Mouse (Mus musculus): ENCODE data around the gene Rhd. TPM values are rescaled to one million over a fixed set of nuclear protein-coding genes. Genes with fewer than 3 reads are reported as not detected.

Gene Rhd
- polyA plus RNA-seq, 2 experiments = 260 to 576 TPM

DNA sequence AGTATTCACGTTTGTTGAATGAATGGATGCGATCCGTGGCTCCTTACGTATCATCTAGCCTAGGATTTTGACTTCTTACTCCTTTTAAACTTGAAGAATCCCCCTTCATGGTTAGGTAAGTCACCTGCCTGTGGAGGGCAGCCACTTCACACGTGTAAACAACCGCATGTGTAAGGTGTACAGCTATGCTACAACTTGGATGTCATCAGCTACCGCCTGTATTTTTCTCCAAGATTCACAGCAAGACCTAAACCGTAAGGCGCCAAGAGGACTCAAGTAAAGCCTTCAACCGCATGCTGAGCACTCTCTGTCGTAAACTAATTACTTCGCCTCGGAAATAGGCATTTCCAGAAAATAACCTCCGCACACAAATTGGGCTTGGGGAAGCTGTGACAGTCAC is 12.5 kb upstream of the Rhd start:
- TF ChIP-seq CTCF (IDR thresholded peaks at IDR 0.05; ENCODE audit: low read depth) (peak; percentile 24; the same call in 1 of the 2 replicates), EP300 (IDR thresholded peaks at IDR 0.05; ENCODE audit: low read depth) (no peak)
- H3K9ac ChIP-seq (replicated peaks) = peak overlapping the region; percentile 93
- H3K4me1 ChIP-seq (replicated peaks; ENCODE audit: control insufficient read depth in 2 of 2, insufficient read depth in 2 of 2, low read length in 1 of 2) = peaks cover 11 to 32% of the 10 kb centered on the region in 2 experiments
- peak overlapping the region; percentile 78 for H3K27ac ChIP-seq
- H3K36me3 ChIP-seq (replicated peaks; ENCODE audit: control insufficient read depth, insufficient read depth, low read depth) = no peaks in the 10 kb centered on the region; the same call in 1 of the 2 replicates
- H3K4me2 ChIP-seq (ENCODE audit: low read depth) = peak overlapping the region; percentile 78
- no peaks in the 10 kb centered on the region for H3K9me3 ChIP-seq (ENCODE audit: control insufficient read depth, low read length)
- 14% methylated on average over 14 of the region's 14 CpGs for WGBS (ENCODE audit: insufficient replicate concordance)
- no peak for DNase-seq (ENCODE audit: low read depth in 3 of 3, low spot score in 3 of 3)
- no peaks in the 10 kb centered on the region; the same call in 1 of the 2 replicates for H3K27me3 ChIP-seq (ENCODE audit: control insufficient read depth, insufficient read depth, low read length)
- ATAC-seq (ENCODE audit: insufficient read depth) = no peak
- peak overlapping the region; percentile 88 to 93 for H3K4me3 ChIP-seq (ENCODE audit: insufficient read depth in 1 of 2, low read depth in 2 of 2, low read length in 2 of 2)

DNA sequence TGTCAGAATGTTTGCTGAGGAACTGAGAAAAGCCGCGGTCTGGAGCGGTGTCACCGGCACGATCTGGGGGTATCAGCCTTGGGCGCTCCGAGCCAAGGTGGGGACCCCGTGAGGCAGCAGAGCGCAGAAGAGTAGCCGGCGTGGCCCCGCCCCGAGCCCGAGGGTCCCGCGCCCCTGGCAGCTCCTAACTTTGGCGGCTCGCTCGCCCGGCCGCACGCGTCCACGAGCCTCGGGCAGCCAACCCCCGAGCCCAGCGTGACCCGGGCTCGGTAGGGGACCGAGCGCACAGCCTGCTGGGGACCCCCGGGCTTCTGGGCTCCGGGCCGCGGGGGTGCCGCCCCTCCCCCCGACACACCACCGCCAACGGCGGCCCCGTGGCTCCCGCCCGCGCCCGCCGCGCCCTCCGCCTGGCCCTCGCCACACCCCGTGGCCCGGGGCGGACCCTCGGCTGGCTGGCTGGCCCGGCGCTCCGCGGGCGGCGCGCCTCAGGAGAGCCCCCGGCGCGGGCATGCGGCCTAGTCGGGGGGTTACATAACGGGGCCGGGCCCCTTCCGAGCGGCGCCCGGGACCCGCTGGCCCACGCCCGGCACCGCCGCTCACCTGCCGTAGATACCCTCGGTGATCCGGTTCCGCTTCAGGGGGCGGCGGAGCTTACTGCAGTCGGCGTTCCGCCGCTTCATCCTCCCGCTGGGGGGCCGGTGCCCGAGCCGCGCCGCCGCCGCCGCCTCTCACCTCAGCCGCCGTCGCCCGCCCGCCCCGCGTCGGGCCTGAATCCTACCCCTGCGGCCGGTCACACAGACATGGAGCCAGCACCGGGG is 11.7 kb upstream of the Rhd start:
- peak; percentile 56 for ATAC-seq (ENCODE audit: insufficient read depth)
- Histone ChIP-seq H3K27me3 (ENCODE audit: control insufficient read depth, insufficient read depth, low read length) (no peaks in the 10 kb centered on the region; the same call in 1 of the 2 replicates), H3K4me1 (replicated peaks; ENCODE audit: control insufficient read depth in 2 of 2, insufficient read depth in 2 of 2, low read length in 1 of 2) (peaks cover 11 to 30% of the 10 kb centered on the region in 2 experiments), H3K27ac (peak overlapping the region; percentile 78), H3K36me3 (replicated peaks; ENCODE audit: control insufficient read depth, insufficient read depth, low read depth) (no peaks in the 10 kb centered on the region; the same call in 1 of the 2 replicates), H3K9me3 (ENCODE audit: control insufficient read depth, low read length) (no peaks in the 10 kb centered on the region), H3K4me3 (ENCODE audit: insufficient read depth in 1 of 2, low read depth in 2 of 2, low read length in 2 of 2) (peak overlapping the region; percentile 88 to 93), H3K4me2 (ENCODE audit: low read depth) (peak overlapping the region; percentile 78), H3K9ac (replicated peaks) (peak overlapping the region; percentile 93)
- no peak for TF ChIP-seq CTCF (IDR thresholded peaks at IDR 0.05; ENCODE audit: low read depth)
- TF ChIP-seq EP300 (IDR thresholded peaks at IDR 0.05; ENCODE audit: low read depth) = no peak
- no peak for DNase-seq (ENCODE audit: low read depth in 3 of 3, low spot score in 3 of 3)
- under 1% methylated on average over 102 of the region's 106 CpGs for WGBS (ENCODE audit: insufficient replicate concordance)

DNA sequence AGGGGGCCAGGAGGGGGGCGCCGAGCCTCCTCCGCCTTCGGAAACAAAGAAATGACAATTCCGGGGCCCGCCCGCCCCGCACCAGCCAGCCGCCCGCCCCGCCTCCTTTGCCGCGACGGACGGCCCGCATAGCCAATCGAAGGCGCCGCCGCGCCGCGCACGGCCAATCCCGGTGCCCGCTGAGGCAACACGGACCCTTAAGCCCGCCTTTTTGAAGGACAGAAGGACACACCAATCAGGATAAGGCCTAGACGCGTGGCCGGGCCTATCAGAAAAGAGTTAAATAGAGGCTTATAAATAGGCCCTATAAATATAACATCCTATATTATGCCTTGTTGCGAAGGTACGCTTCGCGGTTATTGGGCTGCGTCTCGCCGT is 11.1 kb upstream of the Rhd start, which contains the start of gene Maco1:
TSS of gene Maco1 (minus strand) at position 87 of the 378 bp plus-strand sequence.
- H3K27me3 ChIP-seq (ENCODE audit: control insufficient read depth, insufficient read depth, low read length) = no peaks in the 10 kb centered on the region; the same call in 1 of the 2 replicates
- WGBS (ENCODE audit: insufficient replicate concordance) = under 1% methylated on average over 38 of the region's 38 CpGs
- peak within 1 kb of the TSS; percentile 93 for H3K9ac ChIP-seq (replicated peaks)
- peak within 1 kb of the TSS; percentile 84 for H3K27ac ChIP-seq
- H3K36me3 ChIP-seq (replicated peaks; ENCODE audit: control insufficient read depth, insufficient read depth, low read depth) = no peaks in the 10 kb centered on the region
- peak within 1 kb of the TSS; percentile 88 to 93 for H3K4me3 ChIP-seq (ENCODE audit: insufficient read depth in 1 of 2, low read depth in 2 of 2, low read length in 2 of 2)
- H3K9me3 ChIP-seq (ENCODE audit: control insufficient read depth, low read length) = no peaks in the 10 kb centered on the region
- peak; percentile 91 for ATAC-seq (ENCODE audit: insufficient read depth)
- peak within 1 kb of the TSS; percentile 82 for H3K4me2 ChIP-seq (ENCODE audit: low read depth)
- TF ChIP-seq EP300 (IDR thresholded peaks at IDR 0.05; ENCODE audit: low read depth) (peak; percentile 45; the same call in 1 of the 2 replicates), CTCF (IDR thresholded peaks at IDR 0.05; ENCODE audit: low read depth) (no peak)
- peaks cover 11 to 27% of the 10 kb centered on the region in 2 experiments for H3K4me1 ChIP-seq (replicated peaks; ENCODE audit: control insufficient read depth in 2 of 2, insufficient read depth in 2 of 2, low read length in 1 of 2)
- peak; percentile 97 to 98 (median 97) for DNase-seq (ENCODE audit: low read depth in 3 of 3, low spot score in 3 of 3)

DNA sequence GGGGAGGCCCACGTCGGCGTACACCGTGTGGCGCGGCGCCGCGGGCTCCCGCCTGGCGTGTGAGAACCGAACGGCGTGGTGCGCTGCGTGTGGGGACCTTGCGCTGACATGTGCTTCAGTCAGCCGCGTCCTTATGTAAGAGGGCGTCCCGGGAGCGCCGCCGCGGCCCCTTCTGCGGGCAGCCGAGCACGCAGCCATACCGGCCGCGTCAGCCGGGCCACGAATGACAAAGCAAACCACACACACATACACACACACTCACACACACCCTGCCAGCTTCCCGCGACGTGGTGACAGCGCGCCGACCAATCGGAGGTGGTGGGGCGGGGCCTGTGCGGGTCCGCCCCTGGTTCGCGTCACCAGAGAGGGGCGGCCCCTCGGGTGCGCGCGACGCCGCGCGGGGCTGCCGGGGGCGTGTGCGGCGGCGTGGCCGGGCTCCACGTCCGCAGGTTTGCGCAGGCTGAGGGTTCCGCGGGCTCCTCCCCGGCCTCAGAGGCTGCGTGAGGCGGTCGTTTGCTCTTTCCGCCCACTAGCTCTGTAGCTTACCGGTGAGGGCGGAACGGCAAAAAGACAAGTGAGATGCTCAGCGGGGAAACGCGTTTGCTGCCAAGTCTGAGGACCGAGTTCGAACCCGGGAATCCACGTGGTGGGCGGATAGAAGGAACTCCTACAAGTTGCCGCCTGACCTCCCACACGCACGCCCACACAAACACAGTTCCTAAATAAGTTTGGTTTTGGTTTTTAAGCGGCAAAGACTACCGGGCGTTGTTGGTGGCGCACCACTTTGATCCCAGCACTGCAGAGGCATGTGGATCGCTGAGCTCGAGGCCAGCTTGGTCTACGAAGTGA is 10.5 kb upstream of the Rhd start:
- Histone ChIP-seq H3K4me3 (ENCODE audit: insufficient read depth in 1 of 2, low read depth in 2 of 2, low read length in 2 of 2) (peak overlapping the region; percentile 75 to 93), H3K9ac (replicated peaks) (peak overlapping the region; percentile 85), H3K36me3 (replicated peaks; ENCODE audit: control insufficient read depth, insufficient read depth, low read depth) (no peaks in the 10 kb centered on the region), H3K27ac (peak overlapping the region; percentile 84), H3K4me1 (replicated peaks; ENCODE audit: control insufficient read depth in 2 of 2, insufficient read depth in 2 of 2, low read length in 1 of 2) (peaks cover 11 to 27% of the 10 kb centered on the region in 2 experiments), H3K27me3 (ENCODE audit: control insufficient read depth, insufficient read depth, low read length) (no peaks in the 10 kb centered on the region; the same call in 1 of the 2 replicates), H3K4me2 (ENCODE audit: low read depth) (peak overlapping the region; percentile 82), H3K9me3 (ENCODE audit: control insufficient read depth, low read length) (no peaks in the 10 kb centered on the region)
- DNase-seq (ENCODE audit: low read depth in 3 of 3, low spot score in 3 of 3) (peak; percentile 84 to 86 (median 84)), ATAC-seq (ENCODE audit: insufficient read depth) (peak; percentile 90)
- WGBS (ENCODE audit: insufficient replicate concordance) = 1% methylated on average over 91 of the region's 91 CpGs
- peak; percentile 22; the same call in 1 of the 2 replicates for TF ChIP-seq CTCF (IDR thresholded peaks at IDR 0.05; ENCODE audit: low read depth)
- no peak for TF ChIP-seq EP300 (IDR thresholded peaks at IDR 0.05; ENCODE audit: low read depth)
